Mouse (Mus musculus) lung, adult 2 months (tissue): ENCODE measurements around the gene Eif3k. TPM values are rescaled to one million over a fixed set of nuclear protein-coding genes. Genes with fewer than 3 reads are reported as not detected.

Experiments used
- DNase-seq: peaks from one replicate; pipeline ENCODE4 v3.0.0; 2022
- H3K4me1 ChIP-seq: fragments of 200-500 bp; 2 replicates; pipeline ENCODE4 v1.6.1; 2011; ENCODE audit warnings: low read length; ENCODE audit not compliant: control insufficient read depth, insufficient read depth
- H3K4me3 ChIP-seq: fragments of 200-500 bp; replicated peaks from 2 replicates; pipeline ENCODE3; 2011; ENCODE audit warnings: low read depth, mild to moderate bottlenecking, control low read depth, low read length; ENCODE audit errors: extremely low read depth
- CTCF ChIP-seq: fragments of 200-500 bp; IDR thresholded peaks from 2 replicates; pipeline ENCODE4 v1.5.1; 2011; ENCODE audit warnings: mild to moderate bottlenecking, low read length, control low read depth; ENCODE audit not compliant: insufficient read depth
- POLR2A ChIP-seq: fragments of 200-500 bp; IDR thresholded peaks from 2 replicates; pipeline ENCODE4 v1.6.1; 2011; ENCODE audit warnings: low read depth, mild to moderate bottlenecking, control low read depth, low read length, borderline replicate concordance; ENCODE audit errors: extremely low read depth
- WGBS: fragments of 180-500 bp; shearing (Covaris S2); methylation state at CpG from one replicate; pipeline ENCODE4 v1.1.7; 2018; 5-methylcytosine and 5-hydroxymethylcytosine counted together
- polyA plus RNA-seq: library from polyadenylated mRNA; depleted of rRNA; stranded (reverse); fragments of >200 nt; gene quantifications from 2 replicates; pipeline ENCODE4 v1.2.3, GENCODE M21; 2012; rRNA removed

Eif3k gene
- polyA plus RNA-seq, result 175 and 234 TPM in 2 replicates

GRCm38 (mm10) chr7:28981651-28982273 lies at the start of gene Eif3k, which contains the start of gene Map4k1:
Eif3k (minus strand) TSS chr7:28981864.
Map4k1 (plus strand) TSS chr7:28982050.
- H3K4me1 ChIP-seq, result peaks cover 7% of the 10 kb centered on the region
- WGBS, result under 1% methylated on average over 36 of the region's 36 CpGs
- TF ChIP-seq POLR2A (peak; percentile 93; the same call in 1 of the 2 replicates), CTCF (no peak)
- DNase-seq, result peak; percentile 90
- peak within 1 kb of the TSS; percentile 96 for H3K4me3 ChIP-seq

- no peak overlapping the region for H3K4me3 ChIP-seq
- no peak for DNase-seq
- H3K4me1 ChIP-seq, result no peaks in the 10 kb centered on the region
- no peak for TF ChIP-seq CTCF
- no peak for TF ChIP-seq POLR2A
- WGBS, result 85% methylated on average over 14 of the region's 14 CpGs
Observed at GRCm38 (mm10) chr7:29029690-29030656, 48.3 kb upstream of the Eif3k start.

GRCm38 (mm10) chr7:29028761-29029160 lies 47.1 kb upstream of the Eif3k start:
- 77% methylated on average over 6 of the region's 6 CpGs for WGBS
- DNase-seq, result no peak
- Histone ChIP-seq H3K4me3 (no peak overlapping the region), H3K4me1 (no peaks in the 10 kb centered on the region)
- TF ChIP-seq CTCF (no peak), POLR2A (no peak)

GRCm38 (mm10) chr7:29026811-29027210 lies 45.1 kb upstream of the Eif3k start:
- no peaks in the 10 kb centered on the region for H3K4me1 ChIP-seq
- no peak for DNase-seq
- WGBS, result 72% methylated on average over 4 of the region's 4 CpGs
- TF ChIP-seq CTCF (no peak), POLR2A (no peak)
- no peak overlapping the region for H3K4me3 ChIP-seq

- DNase-seq, result no peak
- no peak for TF ChIP-seq CTCF
- no peak for TF ChIP-seq POLR2A
- Histone ChIP-seq H3K4me1 (no peaks in the 10 kb centered on the region), H3K4me3 (no peak overlapping the region)
- 87% methylated on average over 5 of the region's 5 CpGs for WGBS
Observed at GRCm38 (mm10) chr7:29026195-29026594, 44.5 kb upstream of the Eif3k start.

- no peak overlapping the region for H3K4me3 ChIP-seq
- no peaks in the 10 kb centered on the region for H3K4me1 ChIP-seq
- no peak for DNase-seq
- TF ChIP-seq POLR2A (no peak), CTCF (no peak)
- WGBS, result 72% methylated on average over 7 of the region's 7 CpGs
Observed at GRCm38 (mm10) chr7:29025566-29025965, 43.9 kb upstream of the Eif3k start.

- Histone ChIP-seq H3K4me1 (no peaks in the 10 kb centered on the region), H3K4me3 (no peak overlapping the region)
- 80% methylated on average over 8 of the region's 8 CpGs for WGBS
- no peak for TF ChIP-seq CTCF
- no peak for TF ChIP-seq POLR2A
- DNase-seq, result no peak
Observed at GRCm38 (mm10) chr7:29023514-29023913, 41.9 kb upstream of the Eif3k start.

- TF ChIP-seq POLR2A, result no peak
- TF ChIP-seq CTCF, result no peak
- no peak for DNase-seq
- H3K4me1 ChIP-seq, result no peaks in the 10 kb centered on the region
- 84% methylated on average over 8 of the region's 8 CpGs for WGBS
- no peak overlapping the region for H3K4me3 ChIP-seq
Observed at GRCm38 (mm10) chr7:29022479-29022878, 40.8 kb upstream of the Eif3k start.

GRCm38 (mm10) chr7:29019447-29020220 lies 38.0 kb upstream of the Eif3k start:
- Histone ChIP-seq H3K4me3 (no peak overlapping the region), H3K4me1 (no peaks in the 10 kb centered on the region)
- no peak for DNase-seq
- WGBS, result 4% methylated on average over 88 of the region's 88 CpGs
- TF ChIP-seq POLR2A (no peak), CTCF (no peak)
